Mouse (Mus musculus) lung, adult 2 months (tissue): Measurements from ENCODE around the gene Tex26. TPM values are rescaled to one million over a fixed set of nuclear protein-coding genes. Genes with fewer than 3 reads are reported as not detected.

ENCODE experiments used
- DNase-seq: peaks from one replicate; pipeline ENCODE4 v3.0.0; 2022
- H3K4me1 ChIP-seq: fragments of 200-500 bp; 2 replicates; pipeline ENCODE4 v1.6.1; 2011; ENCODE audit warnings: low read length; ENCODE audit not compliant: control insufficient read depth, insufficient read depth
- H3K4me3 ChIP-seq: fragments of 200-500 bp; replicated peaks from 2 replicates; pipeline ENCODE3; 2011; ENCODE audit warnings: low read depth, mild to moderate bottlenecking, control low read depth, low read length; ENCODE audit errors: extremely low read depth
- CTCF ChIP-seq: fragments of 200-500 bp; IDR thresholded peaks from 2 replicates; pipeline ENCODE4 v1.5.1; 2011; ENCODE audit warnings: mild to moderate bottlenecking, low read length, control low read depth; ENCODE audit not compliant: insufficient read depth
- POLR2A ChIP-seq: fragments of 200-500 bp; IDR thresholded peaks from 2 replicates; pipeline ENCODE4 v1.6.1; 2011; ENCODE audit warnings: low read depth, mild to moderate bottlenecking, control low read depth, low read length, borderline replicate concordance; ENCODE audit errors: extremely low read depth
- WGBS: fragments of 180-500 bp; shearing (Covaris S2); methylation state at CpG from one replicate; pipeline ENCODE4 v1.1.7; 2018; 5-methylcytosine and 5-hydroxymethylcytosine counted together
- polyA plus RNA-seq: library from polyadenylated mRNA; depleted of rRNA; stranded (reverse); fragments of >200 nt; gene quantifications from 2 replicates; pipeline ENCODE4 v1.2.3, GENCODE M21; 2012

Tex26 gene
- polyA plus RNA-seq, 1 experiment, result 1.5 TPM

DNA sequence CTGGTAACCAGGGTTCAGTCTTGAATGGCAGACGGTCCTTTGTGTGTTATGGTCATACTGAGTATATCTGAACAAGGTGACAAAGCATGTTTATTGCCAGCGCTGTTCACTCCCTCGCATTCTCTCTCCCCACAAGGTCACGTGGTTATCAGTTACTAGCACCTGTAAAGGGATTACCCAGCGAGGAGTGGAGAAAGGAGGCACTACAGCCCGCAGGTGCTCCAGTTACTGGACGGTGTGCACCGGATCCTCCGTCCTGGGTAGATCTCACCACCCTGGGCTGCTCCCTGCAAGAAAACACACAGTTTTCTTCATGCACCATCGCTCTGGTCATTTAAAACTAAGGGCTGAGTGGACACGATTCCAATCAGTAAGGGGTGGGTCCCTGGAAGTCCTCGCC lies 44.8 kb downstream of the Tex26 start:
- TF ChIP-seq CTCF (no peak), POLR2A (no peak)
- H3K4me3 ChIP-seq, result no peak overlapping the region
- WGBS, result 70% methylated on average over 12 of the region's 12 CpGs
- no peaks in the 10 kb centered on the region for H3K4me1 ChIP-seq
- no peak for DNase-seq

DNA sequence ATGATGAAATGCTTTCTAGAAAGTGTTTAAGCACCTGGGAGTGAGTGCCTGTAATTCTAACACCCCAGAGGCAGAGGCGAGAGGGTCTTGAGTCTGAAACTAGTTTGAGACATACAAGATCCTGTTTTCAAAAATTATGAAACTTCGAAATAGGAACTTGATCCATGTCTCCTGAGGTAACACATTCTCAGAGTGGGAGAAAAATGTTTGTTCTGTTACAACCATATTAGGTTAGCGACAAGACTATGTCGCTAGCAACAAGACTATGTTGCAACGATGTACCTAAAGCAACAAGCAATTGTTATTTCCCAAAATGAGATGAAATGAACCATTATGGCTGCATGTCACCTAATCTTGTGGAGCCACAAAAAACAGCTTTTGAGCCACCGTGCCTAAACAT lies 46.0 kb downstream of the Tex26 start:
- TF ChIP-seq POLR2A (no peak), CTCF (no peak)
- Histone ChIP-seq H3K4me3 (no peak overlapping the region), H3K4me1 (no peaks in the 10 kb centered on the region)
- no peak for DNase-seq
- WGBS, result 85% methylated on average over 6 of the region's 6 CpGs

DNA sequence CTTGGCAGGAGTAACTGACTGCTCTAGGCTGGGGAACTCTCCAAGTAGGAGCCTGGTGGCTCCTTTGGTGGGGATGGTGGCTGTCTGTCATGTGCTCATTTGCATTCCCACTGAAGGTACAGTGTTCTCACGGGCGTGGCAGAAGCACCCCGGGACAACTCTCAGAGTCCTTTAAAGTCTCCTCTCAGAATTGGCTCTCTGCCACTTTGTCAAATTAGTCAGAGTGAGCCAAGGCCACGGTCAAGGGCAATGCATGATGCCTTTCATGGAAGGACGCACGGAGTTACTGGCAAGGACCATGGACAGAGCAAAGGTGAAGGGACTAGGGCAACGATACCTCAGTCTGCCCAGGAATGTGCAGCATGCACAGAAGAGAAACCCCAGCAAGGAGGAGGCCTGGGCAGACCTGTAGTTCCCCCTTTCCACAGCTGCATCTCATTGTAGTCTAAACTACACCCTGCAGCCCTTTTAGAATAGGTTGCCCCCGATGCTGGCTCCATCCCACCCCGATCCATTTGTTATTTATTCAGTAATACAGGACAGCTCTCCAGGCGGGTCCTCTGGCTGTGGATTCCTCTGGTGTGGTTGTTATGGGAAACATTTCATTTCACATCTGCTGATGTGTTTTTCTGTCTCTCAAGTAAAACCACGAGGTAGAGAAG lies 49.0 kb downstream of the Tex26 start:
- no peaks in the 10 kb centered on the region for H3K4me1 ChIP-seq
- H3K4me3 ChIP-seq, result no peak overlapping the region
- no peak for DNase-seq
- no peak for TF ChIP-seq POLR2A
- TF ChIP-seq CTCF, result no peak
- 37% methylated on average over 11 of the region's 11 CpGs for WGBS

DNA sequence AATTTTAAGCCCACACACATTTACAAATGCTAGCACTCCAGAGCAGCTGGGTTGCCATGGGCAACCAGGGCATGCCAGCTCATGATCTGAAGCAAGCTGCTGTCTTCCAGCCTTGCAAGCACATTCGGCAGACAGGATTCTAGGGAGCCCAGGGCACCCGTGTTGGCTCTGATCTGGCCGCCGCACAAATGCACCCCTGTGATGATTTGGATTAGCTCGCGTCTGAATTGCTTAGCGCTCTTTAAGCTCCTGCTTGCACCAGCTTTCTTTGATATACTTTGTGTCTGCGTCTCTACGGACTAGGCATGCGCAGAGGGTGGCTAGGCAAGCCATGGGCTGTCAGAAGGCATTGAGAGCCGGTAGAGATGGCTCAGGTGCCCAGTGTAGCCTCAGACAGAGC lies 49.7 kb downstream of the Tex26 start:
- TF ChIP-seq CTCF (no peak), POLR2A (no peak)
- DNase-seq, result no peak
- Histone ChIP-seq H3K4me1 (no peaks in the 10 kb centered on the region), H3K4me3 (no peak overlapping the region)
- WGBS, result 69% methylated on average over 11 of the region's 11 CpGs

DNA sequence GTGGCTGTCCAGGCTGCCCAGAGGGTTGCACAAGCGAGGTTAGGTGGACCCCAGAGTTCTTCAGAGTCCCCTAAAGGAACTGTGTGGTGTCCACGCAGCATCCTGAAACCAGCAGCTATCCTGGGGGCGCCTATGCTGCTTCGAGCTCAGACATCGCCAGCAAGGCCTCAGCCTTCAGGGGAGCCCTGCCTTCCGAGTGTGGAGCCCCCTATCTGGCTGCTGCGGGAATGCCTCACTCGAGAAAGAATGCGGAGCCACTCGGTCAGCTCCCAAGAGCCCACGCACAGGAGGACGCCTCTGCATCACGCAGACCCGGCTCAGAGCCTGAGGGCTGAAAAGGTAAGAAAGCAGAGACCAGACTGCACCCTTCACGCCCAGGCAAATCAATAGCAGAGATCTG lies 50.8 kb downstream of the Tex26 start:
- no peak overlapping the region for H3K4me3 ChIP-seq
- no peak for DNase-seq
- no peaks in the 10 kb centered on the region for H3K4me1 ChIP-seq
- 68% methylated on average over 15 of the region's 15 CpGs for WGBS
- TF ChIP-seq POLR2A, result no peak
- no peak for TF ChIP-seq CTCF

DNA sequence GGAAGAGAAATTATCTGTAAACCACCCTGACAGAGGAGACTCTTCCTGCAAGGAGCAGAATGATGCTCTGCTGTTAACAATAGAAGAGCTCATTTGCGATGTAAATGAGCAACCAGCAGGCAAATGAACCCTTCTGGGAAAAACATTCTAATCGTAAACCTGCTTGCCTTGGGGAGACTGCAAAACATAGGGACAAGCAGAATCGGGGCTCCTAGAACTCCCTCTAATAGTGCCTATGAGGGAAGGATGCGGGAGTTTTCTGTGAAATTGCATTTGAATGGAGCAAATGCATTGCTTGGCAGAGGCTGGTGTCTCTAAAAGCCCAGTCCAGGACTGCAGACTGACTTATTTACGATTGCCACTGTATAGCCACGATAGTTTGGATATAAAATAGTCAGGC lies 56.2 kb downstream of the Tex26 start:
- H3K4me3 ChIP-seq, result no peak overlapping the region
- no peak for TF ChIP-seq CTCF
- no peak for TF ChIP-seq POLR2A
- 62% methylated on average over 6 of the region's 6 CpGs for WGBS
- no peaks in the 10 kb centered on the region for H3K4me1 ChIP-seq
- DNase-seq, result no peak

DNA sequence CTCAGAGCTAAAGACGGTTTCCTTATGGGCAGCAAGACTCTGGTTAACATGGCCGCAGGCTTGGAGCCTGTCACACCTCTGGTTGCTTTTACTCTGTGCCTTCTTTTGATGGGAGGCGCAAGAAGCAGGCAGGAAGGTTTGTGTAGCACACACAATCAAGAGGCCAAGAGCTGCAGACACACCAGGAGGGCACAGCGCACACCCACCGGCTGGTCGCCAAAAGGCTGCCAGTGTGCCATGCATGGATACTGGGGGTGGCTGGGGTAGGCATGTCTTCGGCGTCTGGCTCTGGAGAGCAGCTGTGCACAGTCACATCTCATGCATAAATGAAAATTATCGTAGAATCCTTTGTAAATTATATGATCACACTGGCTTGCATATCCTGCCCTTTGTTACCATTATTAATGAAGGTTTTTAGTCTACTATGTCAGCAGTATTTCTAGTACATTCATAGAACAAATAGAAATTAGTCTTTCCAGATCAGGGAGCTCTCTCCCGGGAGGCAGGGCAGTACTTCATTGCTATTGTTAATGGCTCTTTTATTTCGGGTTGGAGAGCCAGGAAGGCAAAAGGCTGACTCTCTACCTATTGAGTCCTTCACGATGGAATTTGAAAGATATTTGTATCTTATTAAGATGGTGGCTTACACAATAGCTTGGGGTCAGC lies 57.1 kb downstream of the Tex26 start:
- 74% methylated on average over 12 of the region's 12 CpGs for WGBS

DNA sequence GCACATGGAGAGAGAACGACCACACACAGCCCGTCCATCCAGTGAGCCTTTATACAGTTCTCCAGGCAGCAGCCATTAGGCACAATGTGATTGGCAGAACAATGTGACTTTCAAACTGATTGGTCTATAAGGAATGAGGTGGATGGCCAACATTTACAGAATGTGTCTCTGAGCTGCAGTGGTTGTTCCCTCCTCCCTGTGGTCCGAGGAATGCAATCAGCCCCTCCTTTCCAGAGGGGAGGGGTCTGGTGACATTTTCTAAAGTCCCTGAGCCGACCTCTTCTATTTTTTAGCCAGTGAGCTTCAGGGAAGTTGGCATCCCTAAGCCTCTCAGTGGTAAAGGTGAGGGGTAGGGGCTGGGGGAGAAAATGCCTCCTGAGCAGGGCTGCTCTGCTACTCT lies 60.5 kb downstream of the Tex26 start:
- H3K4me1 ChIP-seq, result no peaks in the 10 kb centered on the region
- no peak overlapping the region for H3K4me3 ChIP-seq
- TF ChIP-seq POLR2A (no peak), CTCF (no peak)
- 41% methylated on average over 4 of the region's 4 CpGs for WGBS
- DNase-seq, result no peak

More for the DNA sequence above, 57.1 kb downstream of the Tex26 start:
- TF ChIP-seq POLR2A (no peak), CTCF (no peak)
- no peak for DNase-seq
- Histone ChIP-seq H3K4me3 (no peak overlapping the region), H3K4me1 (no peaks in the 10 kb centered on the region)

DNA sequence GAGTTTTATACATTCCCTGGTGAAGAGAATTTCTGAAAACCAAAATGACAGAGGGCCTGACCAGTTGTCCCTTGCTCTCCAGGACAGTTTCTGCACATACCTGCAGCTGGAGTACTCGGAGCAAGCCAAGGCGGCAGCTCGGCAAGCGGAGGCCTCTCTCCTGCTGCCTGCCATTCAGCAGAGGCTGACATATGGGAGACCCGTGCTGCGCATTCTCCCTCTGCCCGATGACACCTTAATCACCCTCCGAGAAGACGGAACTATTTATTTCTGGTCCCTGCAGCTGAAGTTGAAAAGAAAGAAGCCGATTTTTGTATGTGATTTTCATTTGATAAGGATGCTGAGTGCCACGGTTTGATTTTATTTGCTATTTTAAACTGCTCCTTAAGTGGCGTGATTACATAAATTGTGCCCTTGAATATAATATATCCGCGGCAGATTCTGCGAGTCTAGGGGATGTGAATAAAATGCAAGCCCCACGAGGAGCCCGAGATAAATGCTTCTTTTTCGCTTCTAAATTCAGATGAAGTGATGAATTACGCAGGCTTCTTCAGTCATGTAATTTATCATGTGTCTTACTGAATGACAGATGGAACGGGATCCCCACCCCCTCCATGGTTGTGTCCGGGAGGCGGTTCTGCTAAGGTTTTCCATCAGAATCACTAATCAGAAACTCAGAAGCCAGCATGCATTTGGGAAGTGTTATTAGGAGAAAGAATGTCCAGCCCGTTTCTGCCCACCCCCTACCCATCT lies 64.1 kb downstream of the Tex26 start:
- no peak for DNase-seq
- H3K4me1 ChIP-seq, result no peaks in the 10 kb centered on the region
- no peak overlapping the region for H3K4me3 ChIP-seq
- 79% methylated on average over 23 of the region's 23 CpGs for WGBS
- TF ChIP-seq POLR2A, result no peak
- no peak for TF ChIP-seq CTCF
